Mouse (Mus musculus) layer of hippocampus, adult 8-10 months (tissue): ENCODE measurements around the gene Oxtr. TPM values are rescaled to one million over a fixed set of nuclear protein-coding genes. Genes with fewer than 3 reads are reported as not detected.

Experiments used
- DNase-seq, 2 experiments: peaks; one replicate each; pipeline ENCODE4 v3.0.0; 2022; ENCODE audit warnings: low spot score in 2 of 2
- total RNA-seq, 4 experiments: library from RNA; stranded (reverse); gene quantifications; 2 replicates each; pipeline ENCODE4 v1.2.4; 2022

Oxtr gene
- 1 to 10 TPM; 4.9 to 7.6 (median 6.0) TPM for total RNA-seq

DNA sequence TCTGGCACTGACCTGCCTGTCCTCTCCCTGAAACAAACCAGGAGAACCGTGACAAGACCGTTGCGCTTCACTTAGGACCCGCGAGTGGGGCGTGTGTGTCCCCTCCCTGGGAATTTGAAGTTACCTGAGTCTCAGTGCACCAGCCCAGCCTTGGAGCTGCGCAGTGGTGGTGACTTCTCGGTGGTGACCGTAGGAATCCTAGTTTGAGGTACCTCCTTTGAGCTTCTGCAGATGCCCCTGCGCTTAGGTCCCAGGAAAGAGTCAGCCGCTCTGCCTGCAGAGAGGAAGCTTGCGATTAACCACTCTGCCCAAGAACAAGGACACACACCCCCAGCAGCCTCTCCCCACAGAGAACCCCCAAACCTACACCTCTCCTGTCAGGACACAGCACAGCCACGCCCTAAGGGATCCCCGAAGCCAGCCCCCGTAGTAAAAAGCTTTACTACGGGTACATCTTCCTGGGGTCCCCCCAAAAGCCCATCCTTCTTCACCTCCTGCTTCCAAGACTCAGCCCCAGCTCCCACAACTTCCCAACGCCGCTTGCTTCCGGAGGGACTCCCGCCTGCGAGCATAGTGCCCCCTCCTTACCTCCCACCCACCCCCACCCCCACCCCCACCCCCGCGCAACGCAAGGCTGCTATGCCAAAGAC, at the start of gene Oxtr:
Gene Oxtr (minus strand): TSS at position 34 of the 650 bp plus-strand sequence.
- DNase-seq: no peak

- DNase-seq: no peak
Observed at GRCm38 (mm10) chr6:112525434-112525833, 35.7 kb upstream of the Oxtr start.

DNA sequence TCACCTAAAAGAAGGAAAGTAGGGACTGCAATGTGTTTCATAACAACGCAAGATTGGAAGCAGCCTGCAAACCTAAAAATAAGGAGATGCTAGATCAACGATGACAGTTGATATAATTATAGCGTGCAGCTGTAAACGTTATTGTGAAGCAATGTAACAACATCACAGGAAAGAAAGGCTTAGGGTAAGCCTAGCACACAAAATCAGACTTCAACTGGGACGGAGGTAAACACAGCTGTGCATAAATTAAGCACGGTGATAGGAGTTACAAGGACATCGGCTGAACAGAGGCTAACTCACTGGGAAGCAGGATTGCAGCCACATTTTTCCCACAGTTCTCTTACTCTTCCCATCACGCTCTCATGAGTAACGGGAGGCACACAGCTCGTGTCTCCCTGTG, 34.7 kb upstream of the Oxtr start:
- DNase-seq: no peak

- no peak for DNase-seq
Observed at GRCm38 (mm10) chr6:112517991-112518390, 28.2 kb upstream of the Oxtr start.

- no peak for DNase-seq
Observed at GRCm38 (mm10) chr6:112517572-112517971, 27.8 kb upstream of the Oxtr start.

DNA sequence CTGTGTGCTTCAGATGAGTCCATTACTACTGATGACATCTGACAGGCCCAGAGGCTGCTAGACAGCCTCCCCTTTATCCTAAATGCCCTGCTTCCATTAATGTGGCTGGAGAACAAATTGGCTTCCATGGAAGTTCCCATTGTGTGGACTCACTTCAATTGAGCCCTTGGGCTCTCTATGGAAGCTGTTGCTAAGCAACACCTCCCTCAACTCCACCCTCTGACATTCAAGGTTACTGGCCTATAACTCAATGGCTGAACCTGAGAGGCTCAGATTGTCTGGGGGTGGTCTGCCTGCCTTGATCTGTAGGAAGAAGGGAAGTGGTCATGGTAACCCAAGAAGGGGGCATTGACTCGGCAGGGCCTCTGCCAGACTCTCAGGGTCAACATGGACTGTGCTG, 26.8 kb upstream of the Oxtr start:
- peak in 1 of 2 experiments; percentile 1 for DNase-seq

GRCm38 (mm10) chr6:112514591-112514990, 24.8 kb upstream of the Oxtr start:
- no peak for DNase-seq

DNA sequence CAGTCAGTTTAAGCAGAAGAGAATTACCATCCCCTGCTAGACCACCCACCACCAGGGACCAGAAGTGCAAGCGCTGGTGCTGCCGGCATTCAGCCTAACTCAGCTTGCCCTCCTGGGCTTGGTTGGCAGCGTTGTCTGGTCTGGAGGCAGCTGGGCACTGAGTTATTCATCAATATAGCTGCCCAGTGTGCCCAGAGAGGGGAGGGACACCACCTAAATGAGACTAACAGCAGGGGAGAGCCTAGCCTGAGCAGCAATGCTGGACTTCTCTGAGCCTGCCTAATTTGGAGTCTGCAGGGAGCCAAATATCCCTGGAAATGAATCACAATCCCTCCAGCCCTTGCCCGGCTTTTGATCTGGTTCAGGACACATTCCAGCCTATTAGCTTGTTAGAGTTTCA, 20.6 kb upstream of the Oxtr start:
- peak; percentile 22 to 48 for DNase-seq

GRCm38 (mm10) chr6:112509590-112510131, 19.9 kb upstream of the Oxtr start:
- DNase-seq: no peak

DNA sequence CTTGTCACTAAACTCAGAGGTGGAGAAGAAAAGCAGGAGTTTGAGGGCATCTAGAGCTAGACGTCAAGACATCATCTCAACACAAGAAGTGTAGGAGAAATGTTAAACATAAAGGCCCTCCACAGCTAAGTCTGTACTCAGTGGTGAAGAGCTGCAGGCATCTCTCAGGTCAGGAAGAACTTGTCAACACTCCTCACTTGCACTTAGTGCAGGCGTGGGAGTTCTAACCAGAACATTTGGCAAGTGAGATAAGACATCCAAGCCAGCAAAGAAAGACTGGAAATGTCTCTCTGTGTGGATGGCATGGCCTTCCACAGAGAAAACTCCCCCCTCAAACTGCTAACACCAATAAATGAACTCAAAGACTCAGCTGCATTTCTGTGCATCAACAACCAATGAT, 17.9 kb upstream of the Oxtr start:
- DNase-seq: no peak

- peak in 1 of 2 experiments; percentile 28 for DNase-seq
Observed at GRCm38 (mm10) chr6:112501156-112501555, 11.4 kb upstream of the Oxtr start.

DNA sequence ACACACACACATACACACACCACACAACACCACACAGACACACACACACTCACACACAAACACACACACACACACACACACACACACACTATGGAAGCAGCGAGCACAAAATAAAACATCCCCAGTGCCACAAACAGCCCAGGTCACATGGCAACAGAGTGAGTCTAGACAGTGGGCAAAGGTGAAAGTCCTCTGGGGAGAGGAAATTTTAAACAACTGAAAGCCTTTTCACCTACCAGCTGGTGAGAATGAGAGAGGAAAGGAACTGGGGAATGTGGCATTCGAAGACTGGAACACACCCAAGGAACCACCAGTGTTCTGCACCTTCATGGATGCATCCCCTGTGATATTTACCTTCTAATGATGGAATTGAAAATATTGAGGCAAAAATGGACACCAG, 9.7 kb upstream of the Oxtr start:
- DNase-seq: no peak

- no peak for DNase-seq
Observed at GRCm38 (mm10) chr6:112498716-112499115, 9.0 kb upstream of the Oxtr start.

DNA sequence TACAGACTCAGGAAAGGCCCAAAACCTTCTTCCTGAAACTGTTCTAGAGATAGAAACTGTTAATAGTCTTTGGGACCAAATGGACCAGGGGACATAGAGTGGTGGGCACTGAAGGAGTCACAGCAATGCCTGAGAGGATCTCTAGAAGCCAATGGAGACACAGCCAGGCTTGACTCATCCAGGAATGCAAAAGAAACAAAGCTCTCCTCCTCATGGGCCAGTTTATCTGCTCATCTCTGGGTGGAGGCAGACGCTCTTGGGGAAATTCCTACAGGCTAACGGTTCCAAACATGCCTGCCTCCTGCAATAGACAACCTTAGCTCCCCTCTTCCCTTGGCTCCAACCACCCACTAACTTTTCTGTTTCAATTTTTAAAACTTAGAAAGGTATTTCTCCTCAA, 7.7 kb upstream of the Oxtr start:
- no peak for DNase-seq

GRCm38 (mm10) chr6:112496291-112497060, 6.7 kb upstream of the Oxtr start:
- DNase-seq: no peak

- no peak for DNase-seq
Observed at GRCm38 (mm10) chr6:112495219-112495618, 5.5 kb upstream of the Oxtr start.

DNA sequence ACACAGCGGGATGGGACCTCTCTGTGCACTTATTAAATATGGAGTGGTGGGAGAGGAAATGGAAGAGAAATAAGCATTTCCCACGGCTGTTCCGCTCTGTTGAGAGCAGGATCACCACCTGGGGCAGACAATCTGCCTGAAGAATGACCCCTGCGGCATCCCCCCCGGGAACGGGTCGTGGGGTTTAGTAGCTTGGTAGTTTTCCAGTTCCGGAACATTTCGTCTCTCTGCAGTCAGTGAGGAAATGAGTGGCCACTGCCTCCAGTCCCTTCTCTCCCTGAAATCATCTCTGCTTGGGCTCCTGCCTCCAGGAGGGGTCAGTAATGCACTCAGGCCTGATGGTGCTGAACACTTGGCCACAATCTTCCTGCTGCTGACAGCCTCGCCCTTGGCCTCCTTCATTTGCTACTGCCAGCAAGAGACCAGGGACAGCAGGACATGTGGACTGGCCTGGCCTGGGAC, 4.9 kb upstream of the Oxtr start:
- DNase-seq: no peak

- no peak for DNase-seq
Observed at GRCm38 (mm10) chr6:112493371-112493770, 3.6 kb upstream of the Oxtr start.

- DNase-seq: no peak
Observed at GRCm38 (mm10) chr6:112492656-112493055, 2.9 kb upstream of the Oxtr start.

DNA sequence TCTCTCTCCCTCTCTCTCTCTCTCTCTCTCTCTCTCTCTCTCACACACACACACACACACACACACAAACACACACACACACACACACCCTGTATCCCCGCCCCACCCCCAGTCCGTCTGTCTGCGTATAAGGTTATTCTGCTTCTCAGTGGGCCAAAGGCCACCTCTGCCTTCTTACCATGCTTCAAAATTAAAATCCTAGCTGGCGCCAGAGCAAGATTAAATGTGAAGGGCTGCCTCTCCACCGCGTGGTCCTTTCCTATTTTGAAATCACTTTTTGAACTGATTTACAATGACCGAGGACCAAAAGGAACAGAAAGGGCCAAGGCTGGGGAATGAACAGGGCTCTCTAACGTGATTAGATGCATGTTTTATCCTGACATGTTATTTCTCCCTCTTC, 1.8 kb upstream of the Oxtr start:
- DNase-seq: no peak

- DNase-seq: peak; percentile 60 to 84
Observed at GRCm38 (mm10) chr6:112490625-112491242, 991 bp upstream of the Oxtr start.
